Mouse (Mus musculus) ES-E14 (cell line): ENCODE data around the gene Otud1. TPM values are rescaled to one million over a fixed set of nuclear protein-coding genes. Genes with fewer than 3 reads are reported as not detected.

Experiments
- DNase-seq: peaks from one replicate; pipeline ENCODE4 v3.0.0-alpha.2; 2013; ENCODE audit warnings: low read depth, low spot score
- H3K27ac ChIP-seq: 2 replicates; pipeline ENCODE4 v1.5.1; 2012; ENCODE audit warnings: low read depth, mild to moderate bottlenecking, low read length, moderate library complexity, mixed read lengths; ENCODE audit not compliant: poor library complexity, insufficient read depth, severe bottlenecking
- H3K36me3 ChIP-seq: 2 replicates; pipeline ENCODE4 v1.6.1; 2012; ENCODE audit warnings: mild to moderate bottlenecking, low read length, moderate library complexity, mixed read lengths; ENCODE audit not compliant: control insufficient read depth, poor library complexity, insufficient read depth, severe bottlenecking
- H3K4me1 ChIP-seq, 2 experiments: fragments of 150-350 bp in 1 of 2; sonication (generic) in 1 of 2; 2 replicates each; pipeline ENCODE4 v1.6.1; 2012; ENCODE audit warnings: low read length in 2 of 2, mild to moderate bottlenecking in 1 of 2, mixed read lengths in 1 of 2; ENCODE audit not compliant: control insufficient read depth in 2 of 2, insufficient read depth in 2 of 2, poor library complexity in 1 of 2
- H3K4me3 ChIP-seq, 2 experiments: fragments of 150-350 bp in 1 of 2; sonication (generic) in 1 of 2; 2 replicates each; pipeline ENCODE4 v1.5.1; 2012; ENCODE audit warnings: low read length in 2 of 2, low read depth in 1 of 2, mild to moderate bottlenecking in 1 of 2, mixed read lengths in 1 of 2; ENCODE audit not compliant: insufficient read depth in 1 of 2, poor library complexity in 1 of 2, severe bottlenecking in 1 of 2
- H3K9ac ChIP-seq: 2 replicates; pipeline ENCODE4 v1.6.1; 2012; ENCODE audit warnings: low read depth, mild to moderate bottlenecking, low read length, mixed read lengths; ENCODE audit not compliant: poor library complexity, insufficient read depth, severe bottlenecking
- H3K9me3 ChIP-seq: fragments of 150-350 bp; sonication (generic); 2 replicates; pipeline ENCODE4 v1.6.1; 2012; ENCODE audit warnings: low read depth, mild to moderate bottlenecking, low read length; ENCODE audit not compliant: control insufficient read depth, insufficient read depth
- CHD2 ChIP-seq: IDR thresholded peaks from 2 replicates; pipeline ENCODE4 v1.6.1; 2014; ENCODE audit warnings: mild to moderate bottlenecking, low read depth, low read length, inconsistent platforms
- HCFC1 ChIP-seq: IDR thresholded peaks from 2 replicates; pipeline ENCODE4 v1.6.1; 2012; ENCODE audit warnings: low read length, inconsistent platforms, borderline replicate concordance; ENCODE audit not compliant: insufficient read depth
- MAFK ChIP-seq: IDR thresholded peaks from 2 replicates; pipeline ENCODE4 v1.6.1; 2014; ENCODE audit warnings: mild to moderate bottlenecking, low read depth, low read length, inconsistent platforms; ENCODE audit not compliant: insufficient read depth
- ZC3H11A ChIP-seq: IDR thresholded peaks from 2 replicates; pipeline ENCODE4 v1.6.1; 2012; ENCODE audit warnings: low read depth, mild to moderate bottlenecking, inconsistent platforms, low read length, borderline replicate concordance
- ZNF384 ChIP-seq: IDR thresholded peaks from 2 replicates; pipeline ENCODE4 v1.6.1; 2012; ENCODE audit warnings: low read depth, low read length, inconsistent platforms
- in situ Hi-C, 2 experiments: fragments of 600-800 bp; cut with MboI; formaldehyde crosslinking; loops; one replicate each; pipeline ENCODE4 v1.15.1; 2025; ENCODE audit warnings: low sequenced_read_pairs in 2 of 2, inconsistent platforms in 1 of 2; ENCODE audit not compliant: unreplicated experiment in 2 of 2
- total RNA-seq: library from RNA; depleted of rRNA; stranded (reverse); fragments of 300-350 nt; gene quantifications from 2 replicates; pipeline ENCODE4 v1.2.3, GENCODE M21; 2012; rRNA removed

Otud1 gene
- total RNA-seq, 1 experiment: 5.8 TPM

- Histone ChIP-seq H3K9me3 (no peaks in the 10 kb centered on the region), H3K9ac (no peak overlapping the region), H3K36me3 (no peaks in the 10 kb centered on the region), H3K4me3 (no peak overlapping the region), H3K4me1 (no peaks in the 10 kb centered on the region), H3K27ac (no peak overlapping the region)
- no peak for DNase-seq
- TF ChIP-seq ZNF384 (no peak), MAFK (no peak), ZC3H11A (no peak), HCFC1 (no peak), CHD2 (no peak)
- in situ Hi-C loops: no loop called here
These were observed 45.6 kb downstream of the Otud1 start for GRCm38 (mm10) chr2:19703020-19703613.

DNA sequence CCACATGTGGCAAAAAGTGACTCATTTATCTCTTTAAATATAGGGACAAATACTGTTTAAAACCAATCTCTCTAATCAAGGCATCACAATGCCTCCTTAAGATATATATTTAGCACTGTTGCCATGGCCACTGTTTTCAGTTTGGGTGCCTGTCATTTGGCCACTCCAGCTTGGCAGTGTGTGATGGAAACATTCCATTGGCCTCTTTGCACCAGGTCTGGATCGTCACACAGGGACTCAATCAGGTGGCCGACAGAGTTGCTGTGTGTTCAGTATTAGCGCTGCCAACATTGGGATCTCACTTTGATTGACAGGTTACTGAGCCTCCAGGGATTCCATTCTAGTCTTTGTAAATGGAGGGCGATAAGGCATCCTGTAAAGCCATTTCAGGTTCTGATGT lies 46.1 kb downstream of the Otud1 start:
- H3K4me1 ChIP-seq: no peaks in the 10 kb centered on the region
- TF ChIP-seq ZC3H11A (no peak), MAFK (no peak), CHD2 (no peak), ZNF384 (no peak), HCFC1 (no peak)
- no peaks in the 10 kb centered on the region for H3K9me3 ChIP-seq
- in situ Hi-C loops: no loop called here
- H3K4me3 ChIP-seq: no peak overlapping the region
- no peak overlapping the region for H3K27ac ChIP-seq
- no peak for DNase-seq
- no peaks in the 10 kb centered on the region for H3K36me3 ChIP-seq
- H3K9ac ChIP-seq: no peak overlapping the region

- no peaks in the 10 kb centered on the region for H3K9me3 ChIP-seq
- H3K4me1 ChIP-seq: no peaks in the 10 kb centered on the region
- H3K4me3 ChIP-seq: no peak overlapping the region
- no peaks in the 10 kb centered on the region for H3K36me3 ChIP-seq
- H3K27ac ChIP-seq: no peak overlapping the region
- TF ChIP-seq HCFC1 (no peak), ZNF384 (no peak), CHD2 (no peak), MAFK (no peak), ZC3H11A (no peak)
- no peak overlapping the region for H3K9ac ChIP-seq
- in situ Hi-C loops: no loop called here
- DNase-seq: no peak
These were observed 46.7 kb downstream of the Otud1 start for GRCm38 (mm10) chr2:19704272-19704671.

- no peak overlapping the region for H3K27ac ChIP-seq
- no peak overlapping the region for H3K9ac ChIP-seq
- H3K9me3 ChIP-seq: no peaks in the 10 kb centered on the region
- in situ Hi-C loops: no loop called here
- H3K36me3 ChIP-seq: no peaks in the 10 kb centered on the region
- H3K4me1 ChIP-seq: no peaks in the 10 kb centered on the region
- TF ChIP-seq HCFC1: no peak
- TF ChIP-seq ZC3H11A: no peak
- TF ChIP-seq ZNF384: no peak
- no peak for TF ChIP-seq MAFK
- TF ChIP-seq CHD2: no peak
- DNase-seq: no peak
- H3K4me3 ChIP-seq: no peak overlapping the region
These were observed 49.3 kb downstream of the Otud1 start for GRCm38 (mm10) chr2:19706886-19707285.

Other genes starting within 250 kb of the Otud1 start
- not detected in 2 replicates for gene Ptf1a, start 212.1 kb upstream of the Otud1 start, total RNA-seq
- not detected in 2 replicates for gene 4921504E06Rik, start 103.8 kb upstream of the Otud1 start, total RNA-seq